7 mouse cellular contexts compared by ENCODE assay signal in genomic region chr6:146008450-146008981, GRCm38 (mm10).
DNase-seq lines count a peak whose midpoint lies in the region; ATAC-seq and TF ChIP-seq lines count a peak whose summit lies in the region.

No protein-coding gene starts in this region.

- no peak overlapping the region for H3K4me2 ChIP-seq in lung, embryonic 14.5 days
- peak overlapping the region; percentile 19 for H3K4me2 ChIP-seq in heart, embryonic 13.5 days
- no peak overlapping the region for H3K4me2 ChIP-seq in stomach, embryonic 15.5 days

- peak; percentile 76 for ATAC-seq in lung, embryonic 14.5 days (ENCODE audit: insufficient read depth)
- ATAC-seq in heart, embryonic 13.5 days (ENCODE audit: extremely low read depth, insufficient number of reproducible peaks, low FRiP score, low TSS enrichment), result no peak
- ATAC-seq in stomach, embryonic 15.5 days (ENCODE audit: insufficient read depth, low FRiP score, low read depth), result peak; percentile 23; the same call in 1 of the 2 replicates

- peak; percentile 83 for DNase-seq in lung, embryonic 14.5 days
- DNase-seq in lung, adult 2 months, result no peak
- peak; percentile 43 for DNase-seq in cerebellum, adult 9-10 months
- DNase-seq in left cerebral cortex, postnatal 4 days, result peak; percentile 75
- no peak for DNase-seq in adrenal gland, postnatal 25 days

- peaks cover 15% of the 10 kb centered on the region for H3K4me1 ChIP-seq in lung, embryonic 14.5 days (ENCODE audit: insufficient read depth)
- no peaks in the 10 kb centered on the region for H3K4me1 ChIP-seq in lung, adult 2 months (ENCODE audit: control insufficient read depth, insufficient read depth, low read length)
- H3K4me1 ChIP-seq in heart, embryonic 13.5 days, result peaks cover 65% of the 10 kb centered on the region
- no peaks in the 10 kb centered on the region for H3K4me1 ChIP-seq in stomach, embryonic 15.5 days

- H3K27ac ChIP-seq in lung, embryonic 14.5 days (ENCODE audit: low read depth), result 0 out of 2 replicates have a peak overlapping the region, but pooled peaks have one; percentile 15
- peak overlapping the region; percentile 74 for H3K27ac ChIP-seq in heart, embryonic 13.5 days (replicated peaks)
- no peak overlapping the region for H3K27ac ChIP-seq in stomach, embryonic 15.5 days

- WGBS in lung, embryonic 14.5 days, result 23% methylated on average over 5 of the region's 5 CpGs
- 35% methylated on average over 5 of the region's 5 CpGs for WGBS in lung, adult 2 months
- 14% methylated on average over 5 of the region's 5 CpGs for WGBS in heart, embryonic 13.5 days
- 36% methylated on average over 5 of the region's 5 CpGs for WGBS in stomach, embryonic 15.5 days

- H3K4me3 ChIP-seq in lung, embryonic 14.5 days (ENCODE audit: low read depth, low read length), result no peak overlapping the region
- no peak overlapping the region for H3K4me3 ChIP-seq in lung, adult 2 months (replicated peaks; ENCODE audit: extremely low read depth, low read depth, low read length)
- H3K4me3 ChIP-seq in heart, embryonic 13.5 days, result no peak overlapping the region
- H3K4me3 ChIP-seq in stomach, embryonic 15.5 days (replicated peaks), result no peak overlapping the region

- H3K27me3 ChIP-seq in lung, embryonic 14.5 days (ENCODE audit: insufficient read depth, low read length), result no peaks in the 10 kb centered on the region
- no peaks in the 10 kb centered on the region for H3K27me3 ChIP-seq in heart, embryonic 13.5 days (replicated peaks)
- H3K27me3 ChIP-seq in stomach, embryonic 15.5 days (replicated peaks), result no peaks in the 10 kb centered on the region

- intact Hi-C loops in left cerebral cortex, postnatal 4 days (cut with DNase I), result no loop called here

- H3K9ac ChIP-seq in lung, embryonic 14.5 days, result no peak overlapping the region
- no peak overlapping the region for H3K9ac ChIP-seq in heart, embryonic 13.5 days
- H3K9ac ChIP-seq in stomach, embryonic 15.5 days, result no peak overlapping the region

- TF ChIP-seq POLR2A in lung, adult 2 months (IDR thresholded peaks at IDR 0.05; ENCODE audit: borderline replicate concordance, extremely low read depth, low read depth, low read length), result no peak

- H3K9me3 ChIP-seq in lung, embryonic 14.5 days (ENCODE audit: low read depth, low read length), result no peaks in the 10 kb centered on the region
- no peaks in the 10 kb centered on the region for H3K9me3 ChIP-seq in heart, embryonic 13.5 days
- H3K9me3 ChIP-seq in stomach, embryonic 15.5 days, result no peaks in the 10 kb centered on the region

- no peaks in the 10 kb centered on the region for H3K36me3 ChIP-seq in lung, embryonic 14.5 days (ENCODE audit: insufficient read depth)
- no peaks in the 10 kb centered on the region for H3K36me3 ChIP-seq in heart, embryonic 13.5 days
- no peaks in the 10 kb centered on the region for H3K36me3 ChIP-seq in stomach, embryonic 15.5 days

- peak; percentile 65 for TF ChIP-seq CTCF in lung, embryonic 14.5 days (IDR thresholded peaks at IDR 0.05; ENCODE audit: low read depth)
- TF ChIP-seq CTCF in lung, adult 2 months (IDR thresholded peaks at IDR 0.05; ENCODE audit: insufficient read depth, low read length), result no peak

Comparison
In these comparisons a context has a peak if more than half of its experiments do, and no peak if none do; other contexts are left out.
1. DNase-seq: peak in lung, embryonic 14.5 days (single experiment), cerebellum, adult 9-10 months (single experiment) and left cerebral cortex, postnatal 4 days (single experiment); none in lung, adult 2 months (single experiment) and adrenal gland, postnatal 25 days (single experiment).